Mouse (Mus musculus): ENCODE results near the gene Rpgrip1l.

GRCm38 (mm10) chr8:91212948-91213347, 100.1 kb downstream of the Rpgrip1l start:
- TF ChIP-seq POLR2A (IDR thresholded peaks at IDR 0.05; ENCODE audit: borderline replicate concordance, insufficient read depth, low read length) (no peak), CTCF (IDR thresholded peaks at IDR 0.05; ENCODE audit: borderline replicate concordance, insufficient read depth, low read depth, low read length) (no peak)

All from cerebellum, adult 2 months (tissue).